Comparison of ENCODE assay signal across 7 mouse cellular contexts in genomic region chr11:43776324-43776694, GRCm38 (mm10). TPM values are rescaled to one million over a fixed set of nuclear protein-coding genes. Genes with fewer than 3 reads are reported as not detected.
DNase-seq lines count a peak whose midpoint lies in the region; ATAC-seq and TF ChIP-seq lines count a peak whose summit lies in the region.

No protein-coding gene starts in this region.

- H3K27ac ChIP-seq in lung, postnatal 0 days (ENCODE audit: low read length), result peak overlapping the region; percentile 74
- H3K27ac ChIP-seq in heart, embryonic 16.5 days (ENCODE audit: low read length), result no peak overlapping the region
- no peak overlapping the region for H3K27ac ChIP-seq in liver, embryonic 13.5 days
- H3K27ac ChIP-seq in left cerebral cortex, adult 2 months, result no peak overlapping the region

- no peaks in the 10 kb centered on the region for H3K9me3 ChIP-seq in lung, postnatal 0 days (ENCODE audit: low read length)
- H3K9me3 ChIP-seq in heart, embryonic 16.5 days (replicated peaks; ENCODE audit: control insufficient read depth, low read length), result no peaks in the 10 kb centered on the region
- no peaks in the 10 kb centered on the region for H3K9me3 ChIP-seq in liver, embryonic 13.5 days (replicated peaks)

- TF ChIP-seq CTCF in lung, postnatal 0 days (IDR thresholded peaks at IDR 0.05), result no peak
- TF ChIP-seq CTCF in left cerebral cortex, adult 2 months (IDR thresholded peaks at IDR 0.05), result no peak

- H3K36me3 ChIP-seq in lung, postnatal 0 days (ENCODE audit: insufficient read depth, low read length), result no peaks in the 10 kb centered on the region
- H3K36me3 ChIP-seq in heart, embryonic 16.5 days (ENCODE audit: control insufficient read depth, insufficient read depth), result no peaks in the 10 kb centered on the region
- H3K36me3 ChIP-seq in liver, embryonic 13.5 days, result no peaks in the 10 kb centered on the region

- intact Hi-C loops in left cerebral cortex, adult 2 months (cut with DNase I), result no loop called here

- WGBS in lung, postnatal 0 days, result 23% methylated on average over 8 of the region's 8 CpGs
- 28% methylated on average over 8 of the region's 8 CpGs for WGBS in heart, embryonic 16.5 days
- 22% methylated on average over 8 of the region's 8 CpGs for WGBS in liver, embryonic 13.5 days (ENCODE audit: insufficient replicate concordance)

- TF ChIP-seq EP300 in lung, postnatal 0 days (IDR thresholded peaks at IDR 0.05), result no peak

- H3K4me3 ChIP-seq in lung, postnatal 0 days (ENCODE audit: low read depth, low read length), result peak overlapping the region; percentile 38
- H3K4me3 ChIP-seq in heart, embryonic 16.5 days (ENCODE audit: low read length), result peak overlapping the region; percentile 42
- peak overlapping the region; percentile 29 for H3K4me3 ChIP-seq in liver, embryonic 13.5 days (replicated peaks)
- H3K4me3 ChIP-seq in left cerebral cortex, adult 2 months, result no peak overlapping the region

- H3K27me3 ChIP-seq in lung, postnatal 0 days (replicated peaks; ENCODE audit: insufficient read depth, low read length), result peaks cover 4% of the 10 kb centered on the region; the same call in 1 of the 2 replicates
- peaks cover 5% of the 10 kb centered on the region for H3K27me3 ChIP-seq in heart, embryonic 16.5 days (ENCODE audit: control insufficient read depth, insufficient read depth, low read length)
- H3K27me3 ChIP-seq in liver, embryonic 13.5 days, result peaks cover 33% of the 10 kb centered on the region

- 0 out of 2 replicates have a peak, but pooled peaks cover 4% of the 10 kb centered on the region for H3K4me1 ChIP-seq in lung, postnatal 0 days (ENCODE audit: insufficient read depth, low read depth, low read length)
- H3K4me1 ChIP-seq in heart, embryonic 16.5 days (ENCODE audit: control insufficient read depth, insufficient read depth, low read length), result 0 out of 2 replicates have a peak, but pooled peaks cover 4% of the 10 kb centered on the region
- H3K4me1 ChIP-seq in liver, embryonic 13.5 days (replicated peaks), result peaks cover 5% of the 10 kb centered on the region; the same call in 1 of the 2 replicates

- no peak for ATAC-seq in lung, postnatal 0 days
- ATAC-seq in heart, embryonic 16.5 days (replicated peaks; ENCODE audit: extremely low read depth, insufficient read depth, low FRiP score), result no peak
- ATAC-seq in liver, embryonic 13.5 days (ENCODE audit: low read depth), result no peak
- ATAC-seq in monocyte, adult 5-6 weeks (replicated peaks; ENCODE audit: insufficient number of reproducible peaks, low FRiP score, low TSS enrichment, poor library complexity, severe bottlenecking), result no peak

- peak overlapping the region; percentile 68 for H3K4me2 ChIP-seq in lung, postnatal 0 days (replicated peaks; ENCODE audit: low read depth, low read length)
- H3K4me2 ChIP-seq in heart, embryonic 16.5 days (ENCODE audit: low read depth, low read length), result peak overlapping the region; percentile 62
- H3K4me2 ChIP-seq in liver, embryonic 13.5 days, result peak overlapping the region; percentile 47

- peak; percentile 15 for DNase-seq in lung, postnatal 0 days (ENCODE audit: low spot score)
- no peak for DNase-seq in lung, adult 18-20 months
- DNase-seq in liver, embryonic 13.5 days, result no peak
- no peak for DNase-seq in left cerebral cortex, adult 2 months (ENCODE audit: extremely low spot score in 1 of 2, low spot score in 2 of 2)
- DNase-seq in right cerebral cortex, adult 18-20 months, result no peak

- H3K9ac ChIP-seq in lung, postnatal 0 days (replicated peaks; ENCODE audit: low read depth), result 0 out of 2 replicates have a peak overlapping the region, but pooled peaks have one; percentile 20
- H3K9ac ChIP-seq in heart, embryonic 16.5 days (ENCODE audit: low read length), result peak overlapping the region; percentile 55
- H3K9ac ChIP-seq in liver, embryonic 13.5 days, result no peak overlapping the region

RNA-seq across cellular contexts. Expression of gene Ttc1, which starts 28.5 kb away (rescaled TPM):
- 53.2 TPM in 2 replicates for polyA plus RNA-seq in lung, postnatal 0 days (2015; fragmentation: Nextera tagmentation; extraction: Ambion mirVana)
- 50.1 and 54.9 TPM in 2 replicates for polyA plus RNA-seq in heart, embryonic 16.5 days (2015; fragmentation: Nextera tagmentation; extraction: Ambion mirVana)
- 47.7 and 55.2 TPM in 2 replicates for polyA plus RNA-seq in liver, embryonic 13.5 days (2015; fragmentation: Nextera tagmentation; extraction: Ambion mirVana)
- total RNA-seq in left cerebral cortex, adult 2 months (2021), result 10 to 100 TPM; 56.3 to 62.9 TPM
- 54.8 to 64.8 TPM (median 59.7 TPM) in 3 replicates for total RNA-seq in monocyte, adult 5-6 weeks (2017)
